Mouse (Mus musculus) stomach, postnatal 0 days (tissue): ENCODE results near the gene Anxa4. TPM values are rescaled to one million over a fixed set of nuclear protein-coding genes. Genes with fewer than 3 reads are reported as not detected.

Source experiments
- ATAC-seq: fragments of 200-750 bp; cut with Nextera tagmentation; 2 replicates; pipeline ENCODE4 v1.8.0; 2017; ENCODE audit not compliant: low FRiP score, low TSS enrichment
- DNase-seq: peaks from one replicate; pipeline ENCODE4 v3.0.0-alpha.2; 2016; ENCODE audit warnings: low spot score
- H3K27ac ChIP-seq: fragments of 300-500 bp; sonication (generic); replicated peaks from 2 replicates; pipeline ENCODE4 v1.5.1; 2014; ENCODE audit warnings: mild to moderate bottlenecking, control low read depth
- H3K27me3 ChIP-seq: fragments of 300-500 bp; sonication (generic); 2 replicates; pipeline ENCODE4 v1.6.1; 2014; ENCODE audit warnings: low read length; ENCODE audit not compliant: control insufficient read depth, insufficient read depth
- H3K36me3 ChIP-seq: fragments of 300-500 bp; sonication (generic); 2 replicates; pipeline ENCODE4 v1.6.1; 2014; ENCODE audit warnings: low read length, mixed read lengths; ENCODE audit not compliant: control insufficient read depth, insufficient read depth
- H3K4me1 ChIP-seq: fragments of 300-500 bp; sonication (generic); replicated peaks from 2 replicates; pipeline ENCODE4 v1.6.1; 2014; ENCODE audit warnings: antibody characterized with exemption; ENCODE audit not compliant: control insufficient read depth, insufficient read depth
- H3K4me2 ChIP-seq: fragments of 300-500 bp; sonication (generic); replicated peaks from 2 replicates; pipeline ENCODE4 v1.6.1; 2014; ENCODE audit warnings: low read depth, mild to moderate bottlenecking, control low read depth, moderate library complexity
- H3K4me3 ChIP-seq: fragments of 300-500 bp; sonication (generic); 2 replicates; pipeline ENCODE4 v1.5.1; 2014; ENCODE audit warnings: low read depth, low read length, control low read depth
- H3K9ac ChIP-seq: fragments of 300-500 bp; sonication (generic); 2 replicates; pipeline ENCODE4 v1.6.1; 2014; ENCODE audit warnings: mild to moderate bottlenecking, low read length, control low read depth, mixed read lengths
- H3K9me3 ChIP-seq: fragments of 300-500 bp; sonication (generic); 2 replicates; pipeline ENCODE4 v1.6.1; 2016; ENCODE audit warnings: low read length; ENCODE audit not compliant: control insufficient read depth
- CTCF ChIP-seq: IDR thresholded peaks from 2 replicates; pipeline ENCODE4 v1.5.1; 2016; ENCODE audit warnings: antibody characterized with exemption, low read depth, mild to moderate bottlenecking, moderate library complexity
- EP300 ChIP-seq: optimal IDR thresholded peaks from 2 replicates; pipeline ENCODE3; 2016; ENCODE audit warnings: antibody characterized with exemption
- WGBS: fragments of 180-500 bp; shearing (Covaris S2); extraction: QIAGEN DNeasy Blood & Tissue Kit; methylation state at CpG from one replicate; pipeline ENCODE4 v1.1.7; 2014; 5-methylcytosine and 5-hydroxymethylcytosine counted together
- polyA plus RNA-seq: library from polyadenylated mRNA; unstranded; fragments of >200 nt; fragmentation: Nextera tagmentation; extraction: Ambion mirVana; gene quantifications from 2 replicates; pipeline ENCODE4 v1.2.1, GENCODE M21; 2015

Gene Anxa4
- polyA plus RNA-seq, 1 experiment from 2014 or later = 114 TPM

DNA sequence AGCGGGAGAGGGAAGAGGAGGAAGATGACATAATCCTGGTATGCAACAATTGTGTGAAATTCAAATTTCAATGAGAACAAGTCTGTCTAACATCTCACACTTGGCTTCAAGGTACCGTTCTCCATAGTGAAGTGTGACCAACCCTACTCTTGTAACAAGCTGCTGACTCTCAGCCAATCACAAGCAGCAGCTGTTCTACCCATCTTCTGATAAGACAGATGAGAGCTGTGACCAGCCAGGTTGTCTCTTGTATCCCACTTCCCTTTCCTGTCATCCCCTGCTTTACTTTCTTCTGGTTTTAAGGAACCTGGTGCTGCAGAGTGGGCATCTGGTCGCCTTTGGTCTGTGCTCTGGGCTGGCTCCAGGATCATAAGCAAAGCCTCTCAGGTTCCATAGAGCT, 25.9 kb downstream of the Anxa4 start:
- Histone ChIP-seq H3K27me3 (no peaks in the 10 kb centered on the region), H3K9me3 (no peaks in the 10 kb centered on the region), H3K4me2 (no peak overlapping the region), H3K9ac (no peak overlapping the region), H3K4me3 (no peak overlapping the region), H3K27ac (no peak overlapping the region), H3K4me1 (no peaks in the 10 kb centered on the region), H3K36me3 (peaks cover 2% of the 10 kb centered on the region; the same call in 1 of the 2 replicates)
- no peak for DNase-seq
- no peak for TF ChIP-seq CTCF
- no peak for TF ChIP-seq EP300
- 73% methylated on average over 3 of the region's 3 CpGs for WGBS
- no peak for ATAC-seq

DNA sequence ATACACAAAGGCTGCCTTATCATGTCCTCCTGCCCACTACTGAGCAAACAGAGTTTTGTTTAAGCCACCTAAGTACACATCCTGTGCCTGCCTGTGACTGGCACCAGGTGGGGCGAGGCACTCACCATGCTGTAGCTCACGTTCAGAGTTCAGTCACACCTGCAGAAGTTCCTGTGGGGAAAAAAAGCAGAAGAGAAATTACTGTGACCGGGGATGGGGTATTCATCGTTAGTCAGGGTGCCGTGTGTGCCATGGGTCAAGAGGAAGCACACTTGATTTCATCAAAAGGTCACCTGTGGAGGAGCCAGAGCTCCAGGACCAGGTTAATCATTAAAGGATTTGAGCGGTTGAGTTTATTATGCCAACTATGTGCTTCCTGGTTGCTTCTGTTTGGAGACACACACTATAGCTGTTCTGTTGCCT, 27.7 kb downstream of the Anxa4 start:
- Histone ChIP-seq H3K36me3 (no peaks in the 10 kb centered on the region), H3K27me3 (no peaks in the 10 kb centered on the region), H3K27ac (peak overlapping the region; percentile 75), H3K4me2 (no peak overlapping the region), H3K4me3 (no peak overlapping the region), H3K9ac (no peak overlapping the region), H3K4me1 (no peaks in the 10 kb centered on the region), H3K9me3 (no peaks in the 10 kb centered on the region)
- 34% methylated on average over 6 of the region's 6 CpGs for WGBS
- peak; percentile 90 for ATAC-seq
- peak; percentile 80 for DNase-seq
- TF ChIP-seq EP300 (no peak), CTCF (peak; percentile 39)

DNA sequence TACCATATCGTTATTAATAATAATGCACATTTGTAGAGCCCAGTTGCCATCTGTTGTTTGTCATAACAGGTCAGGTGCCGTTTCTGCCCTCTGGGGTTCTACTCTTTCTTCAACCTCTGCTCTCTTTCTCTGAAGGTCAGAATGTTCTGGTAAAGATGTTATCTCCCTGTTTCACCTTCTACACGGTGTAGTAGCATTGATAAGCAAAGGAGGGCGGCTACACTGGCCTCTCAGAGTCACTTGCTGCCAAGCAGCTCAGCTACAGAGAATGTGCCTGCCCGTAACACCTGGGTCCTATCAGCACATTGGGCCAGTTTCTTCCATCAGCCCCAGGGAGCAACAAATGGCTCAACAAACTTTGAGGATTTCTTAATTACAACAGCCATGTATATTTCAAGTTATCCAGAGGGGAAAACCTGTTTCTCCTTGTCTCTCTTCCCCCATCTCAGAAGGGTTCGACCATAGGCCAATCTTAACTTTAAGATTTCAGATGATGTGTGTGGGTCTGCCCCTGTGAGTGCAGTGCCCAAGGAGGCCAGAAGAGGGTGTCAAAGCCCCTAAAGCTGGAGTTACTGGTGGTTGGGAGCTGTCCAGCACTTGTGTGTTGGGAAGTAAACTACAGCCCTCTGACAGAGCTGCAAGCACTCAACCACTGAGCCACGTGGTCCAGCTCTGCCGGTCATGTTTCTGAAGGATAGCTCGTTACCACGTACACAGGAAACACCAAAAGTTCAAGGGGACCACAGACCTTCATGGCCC, 39.1 kb downstream of the Anxa4 start:
- DNase-seq (peak; percentile 43), ATAC-seq (peak; percentile 79)
- no peak for TF ChIP-seq EP300
- TF ChIP-seq CTCF = peak; percentile 55
- 77% methylated on average over 10 of the region's 10 CpGs for WGBS
- H3K4me3 ChIP-seq = no peak overlapping the region
- no peaks in the 10 kb centered on the region for H3K27me3 ChIP-seq
- no peaks in the 10 kb centered on the region for H3K9me3 ChIP-seq
- 0 out of 2 replicates have a peak, but pooled peaks cover 4% of the 10 kb centered on the region for H3K36me3 ChIP-seq
- H3K4me1 ChIP-seq = no peaks in the 10 kb centered on the region
- H3K4me2 ChIP-seq = no peak overlapping the region
- H3K27ac ChIP-seq = 0 out of 2 replicates have a peak overlapping the region, but pooled peaks have one; percentile 8
- no peak overlapping the region for H3K9ac ChIP-seq

DNA sequence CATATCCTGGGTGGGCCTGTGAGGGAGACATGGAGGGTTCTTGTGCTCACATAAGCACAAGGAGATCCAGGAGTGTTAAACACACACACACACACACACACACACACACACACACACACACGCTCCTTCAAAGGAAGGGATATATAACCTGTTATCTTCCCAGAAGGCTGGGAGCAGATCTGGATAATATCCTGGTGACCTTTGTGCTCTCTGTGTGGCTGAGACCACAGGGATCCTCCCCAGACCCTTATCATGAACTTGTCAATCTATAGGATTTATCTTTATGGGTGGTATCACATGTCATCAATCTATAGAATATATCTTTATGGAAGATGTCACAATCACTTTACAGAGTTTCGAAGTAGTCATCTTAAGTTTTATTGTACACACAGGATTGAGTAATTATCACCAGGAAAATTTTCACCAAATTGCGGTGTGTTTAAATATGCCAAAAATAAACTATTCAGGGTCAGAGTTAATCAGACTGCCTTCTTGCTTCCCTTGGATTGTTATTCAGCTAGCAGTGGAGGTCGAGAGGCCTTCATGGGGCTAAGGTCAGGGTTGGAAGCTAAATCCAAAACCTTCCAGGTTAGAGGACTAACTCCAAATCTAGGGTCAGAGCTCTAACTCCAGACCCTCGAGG, 40.4 kb downstream of the Anxa4 start:
- Histone ChIP-seq H3K4me3 (no peak overlapping the region), H3K4me1 (no peaks in the 10 kb centered on the region), H3K36me3 (0 out of 2 replicates have a peak, but pooled peaks cover 4% of the 10 kb centered on the region), H3K27me3 (no peaks in the 10 kb centered on the region), H3K9me3 (no peaks in the 10 kb centered on the region), H3K4me2 (no peak overlapping the region), H3K27ac (no peak overlapping the region), H3K9ac (no peak overlapping the region)
- no peak for DNase-seq
- no peak for ATAC-seq
- no peak for TF ChIP-seq EP300
- TF ChIP-seq CTCF = no peak
- WGBS = 70% methylated on average over 5 of the region's 5 CpGs

DNA sequence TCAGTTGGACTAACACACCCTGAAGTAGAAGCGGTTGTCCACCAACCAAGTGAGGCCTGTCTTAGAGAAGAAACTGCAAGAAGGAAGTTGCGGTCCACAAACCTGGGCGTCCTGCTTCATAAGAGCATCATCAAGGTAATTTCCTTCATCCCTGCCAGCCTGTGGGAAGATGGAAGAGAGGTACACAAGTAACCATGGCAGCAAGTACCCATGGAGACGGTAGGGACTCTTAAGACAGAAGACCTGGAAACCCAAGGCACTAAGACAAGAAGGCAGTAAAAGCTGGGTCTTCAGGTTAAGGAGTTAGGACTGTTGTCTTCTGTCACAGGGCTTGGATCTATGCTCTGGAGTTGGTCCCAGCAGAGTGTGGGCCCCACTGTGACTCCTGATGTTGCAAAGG, 42.4 kb downstream of the Anxa4 start:
- H3K4me1 ChIP-seq = no peaks in the 10 kb centered on the region
- no peaks in the 10 kb centered on the region for H3K27me3 ChIP-seq
- no peaks in the 10 kb centered on the region for H3K9me3 ChIP-seq
- H3K4me3 ChIP-seq = no peak overlapping the region
- H3K36me3 ChIP-seq = 0 out of 2 replicates have a peak, but pooled peaks cover 4% of the 10 kb centered on the region
- ATAC-seq (no peak), DNase-seq (no peak)
- no peak overlapping the region for H3K4me2 ChIP-seq
- no peak overlapping the region for H3K9ac ChIP-seq
- no peak overlapping the region for H3K27ac ChIP-seq
- TF ChIP-seq EP300 = no peak
- TF ChIP-seq CTCF = no peak
- 94% methylated on average over 4 of the region's 4 CpGs for WGBS

DNA sequence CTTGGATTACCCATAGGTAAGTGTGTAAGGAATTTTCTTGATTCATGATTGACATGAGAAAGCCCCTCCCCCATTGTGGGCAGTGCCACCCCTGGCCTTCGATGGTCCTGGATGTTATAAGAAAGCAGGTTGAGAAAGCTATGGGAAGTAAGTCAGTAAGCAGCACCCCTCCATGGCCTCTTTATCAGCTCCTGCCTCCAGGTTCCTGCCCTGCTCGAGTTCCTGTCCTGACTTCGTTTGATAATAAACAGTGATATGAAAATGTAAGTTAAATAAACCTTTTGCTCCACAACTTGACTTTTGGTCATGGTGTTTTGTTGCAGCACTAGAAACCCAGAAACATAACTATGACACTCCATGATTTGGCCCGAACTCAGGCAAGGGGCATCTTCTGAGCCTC, 43.6 kb downstream of the Anxa4 start:
- 62% methylated on average over 4 of the region's 4 CpGs for WGBS

More for the DNA sequence above, 43.6 kb downstream of the Anxa4 start:
- no peaks in the 10 kb centered on the region for H3K4me1 ChIP-seq
- no peaks in the 10 kb centered on the region for H3K9me3 ChIP-seq
- H3K27me3 ChIP-seq = no peaks in the 10 kb centered on the region
- H3K36me3 ChIP-seq = 0 out of 2 replicates have a peak, but pooled peaks cover 4% of the 10 kb centered on the region
- H3K4me2 ChIP-seq = no peak overlapping the region
- DNase-seq (no peak), ATAC-seq (no peak)
- no peak overlapping the region for H3K27ac ChIP-seq
- no peak overlapping the region for H3K4me3 ChIP-seq
- H3K9ac ChIP-seq = no peak overlapping the region
- TF ChIP-seq CTCF (no peak), EP300 (no peak)
